Mouse (Mus musculus): ENCODE data around the gene Habp2. TPM values are rescaled to one million over a fixed set of nuclear protein-coding genes. Genes with fewer than 3 reads are reported as not detected.
A peak's percentile ranks its signal among the peaks of the same experiment; 100 is the strongest.

The Habp2 gene
- polyA plus RNA-seq, 1 experiment from 2014 or later: 1.9 TPM

- Histone ChIP-seq H3K4me1 (ENCODE audit: control insufficient read depth, insufficient read depth, low read length) (no peaks in the 10 kb centered on the region), H3K27ac (ENCODE audit: low read depth, low read length) (no peak overlapping the region), H3K9me3 (replicated peaks; ENCODE audit: control insufficient read depth, low read length) (no peaks in the 10 kb centered on the region), H3K4me2 (no peak overlapping the region), H3K36me3 (ENCODE audit: control insufficient read depth, insufficient read depth, low read length) (no peaks in the 10 kb centered on the region), H3K9ac (ENCODE audit: low read depth, low read length) (no peak overlapping the region), H3K4me3 (ENCODE audit: low read depth, low read length) (no peak overlapping the region), H3K27me3 (ENCODE audit: control insufficient read depth, insufficient read depth, low read length) (no peaks in the 10 kb centered on the region)
- WGBS (ENCODE audit: insufficient replicate concordance): 67% methylated on average over 11 of the region's 11 CpGs
- ATAC-seq (replicated peaks; ENCODE audit: insufficient number of reproducible peaks, low FRiP score, low TSS enrichment): no peak
Measured at GRCm38 (mm10) chr19:56300835-56301234, 13.9 kb downstream of the Habp2 start.

- Histone ChIP-seq H3K4me3 (ENCODE audit: low read depth, low read length) (no peak overlapping the region), H3K4me2 (no peak overlapping the region), H3K27ac (ENCODE audit: low read depth, low read length) (no peak overlapping the region), H3K9me3 (replicated peaks; ENCODE audit: control insufficient read depth, low read length) (no peaks in the 10 kb centered on the region), H3K36me3 (ENCODE audit: control insufficient read depth, insufficient read depth, low read length) (no peaks in the 10 kb centered on the region), H3K9ac (ENCODE audit: low read depth, low read length) (no peak overlapping the region), H3K27me3 (ENCODE audit: control insufficient read depth, insufficient read depth, low read length) (no peaks in the 10 kb centered on the region; the same call in 1 of the 2 replicates), H3K4me1 (ENCODE audit: control insufficient read depth, insufficient read depth, low read length) (no peaks in the 10 kb centered on the region; the same call in 1 of the 2 replicates)
- no peak for ATAC-seq (replicated peaks; ENCODE audit: insufficient number of reproducible peaks, low FRiP score, low TSS enrichment)
- WGBS (ENCODE audit: insufficient replicate concordance): 70% methylated on average over 3 of the region's 3 CpGs
Measured at GRCm38 (mm10) chr19:56316531-56316930, 29.6 kb downstream of the Habp2 start.

GRCm38 (mm10) chr19:56319219-56319618 lies 32.3 kb downstream of the Habp2 start:
- H3K9me3 ChIP-seq (replicated peaks; ENCODE audit: control insufficient read depth, low read length): no peaks in the 10 kb centered on the region
- WGBS (ENCODE audit: insufficient replicate concordance): 85% methylated on average over 7 of the region's 7 CpGs
- no peak overlapping the region for H3K9ac ChIP-seq (ENCODE audit: low read depth, low read length)
- ATAC-seq (replicated peaks; ENCODE audit: insufficient number of reproducible peaks, low FRiP score, low TSS enrichment): no peak
- H3K27me3 ChIP-seq (ENCODE audit: control insufficient read depth, insufficient read depth, low read length): no peaks in the 10 kb centered on the region; the same call in 1 of the 2 replicates
- H3K27ac ChIP-seq (ENCODE audit: low read depth, low read length): no peak overlapping the region
- no peaks in the 10 kb centered on the region; the same call in 1 of the 2 replicates for H3K4me1 ChIP-seq (ENCODE audit: control insufficient read depth, insufficient read depth, low read length)
- H3K4me3 ChIP-seq (ENCODE audit: low read depth, low read length): no peak overlapping the region
- no peaks in the 10 kb centered on the region for H3K36me3 ChIP-seq (ENCODE audit: control insufficient read depth, insufficient read depth, low read length)
- no peak overlapping the region for H3K4me2 ChIP-seq

- Histone ChIP-seq H3K36me3 (ENCODE audit: control insufficient read depth, insufficient read depth, low read length) (no peaks in the 10 kb centered on the region), H3K4me2 (no peak overlapping the region), H3K27ac (ENCODE audit: low read depth, low read length) (no peak overlapping the region), H3K4me1 (ENCODE audit: control insufficient read depth, insufficient read depth, low read length) (no peaks in the 10 kb centered on the region; the same call in 1 of the 2 replicates), H3K4me3 (ENCODE audit: low read depth, low read length) (no peak overlapping the region), H3K27me3 (ENCODE audit: control insufficient read depth, insufficient read depth, low read length) (no peaks in the 10 kb centered on the region; the same call in 1 of the 2 replicates), H3K9me3 (replicated peaks; ENCODE audit: control insufficient read depth, low read length) (no peaks in the 10 kb centered on the region), H3K9ac (ENCODE audit: low read depth, low read length) (no peak overlapping the region)
- ATAC-seq (replicated peaks; ENCODE audit: insufficient number of reproducible peaks, low FRiP score, low TSS enrichment): no peak
- 65% methylated on average over 6 of the region's 6 CpGs for WGBS (ENCODE audit: insufficient replicate concordance)
Measured at GRCm38 (mm10) chr19:56319629-56320028, 32.7 kb downstream of the Habp2 start.

GRCm38 (mm10) chr19:56320186-56320860 lies 33.4 kb downstream of the Habp2 start:
- Histone ChIP-seq H3K4me1 (ENCODE audit: control insufficient read depth, insufficient read depth, low read length) (no peaks in the 10 kb centered on the region; the same call in 1 of the 2 replicates), H3K4me2 (peak overlapping the region; percentile 35), H3K27me3 (ENCODE audit: control insufficient read depth, insufficient read depth, low read length) (no peaks in the 10 kb centered on the region; the same call in 1 of the 2 replicates), H3K9ac (ENCODE audit: low read depth, low read length) (0 out of 2 replicates have a peak overlapping the region, but pooled peaks have one; percentile 28), H3K9me3 (replicated peaks; ENCODE audit: control insufficient read depth, low read length) (no peaks in the 10 kb centered on the region), H3K36me3 (ENCODE audit: control insufficient read depth, insufficient read depth, low read length) (no peaks in the 10 kb centered on the region), H3K4me3 (ENCODE audit: low read depth, low read length) (no peak overlapping the region), H3K27ac (ENCODE audit: low read depth, low read length) (no peak overlapping the region)
- ATAC-seq (replicated peaks; ENCODE audit: insufficient number of reproducible peaks, low FRiP score, low TSS enrichment): no peak
- WGBS (ENCODE audit: insufficient replicate concordance): 34% methylated on average over 26 of the region's 26 CpGs

GRCm38 (mm10) chr19:56321303-56321920 lies 34.5 kb downstream of the Habp2 start:
- H3K4me3 ChIP-seq (ENCODE audit: low read depth, low read length): no peak overlapping the region
- no peak overlapping the region for H3K9ac ChIP-seq (ENCODE audit: low read depth, low read length)
- no peak for ATAC-seq (replicated peaks; ENCODE audit: insufficient number of reproducible peaks, low FRiP score, low TSS enrichment)
- no peak overlapping the region for H3K27ac ChIP-seq (ENCODE audit: low read depth, low read length)
- no peaks in the 10 kb centered on the region; the same call in 1 of the 2 replicates for H3K4me1 ChIP-seq (ENCODE audit: control insufficient read depth, insufficient read depth, low read length)
- H3K4me2 ChIP-seq: no peak overlapping the region
- H3K27me3 ChIP-seq (ENCODE audit: control insufficient read depth, insufficient read depth, low read length): no peaks in the 10 kb centered on the region; the same call in 1 of the 2 replicates
- WGBS (ENCODE audit: insufficient replicate concordance): 72% methylated on average over 12 of the region's 12 CpGs
- no peaks in the 10 kb centered on the region for H3K9me3 ChIP-seq (replicated peaks; ENCODE audit: control insufficient read depth, low read length)
- H3K36me3 ChIP-seq (ENCODE audit: control insufficient read depth, insufficient read depth, low read length): no peaks in the 10 kb centered on the region

GRCm38 (mm10) chr19:56325676-56326075 lies 38.7 kb downstream of the Habp2 start:
- WGBS (ENCODE audit: insufficient replicate concordance): 56% methylated on average over 10 of the region's 10 CpGs
- Histone ChIP-seq H3K9ac (ENCODE audit: low read depth, low read length) (no peak overlapping the region), H3K9me3 (replicated peaks; ENCODE audit: control insufficient read depth, low read length) (no peaks in the 10 kb centered on the region), H3K27ac (ENCODE audit: low read depth, low read length) (no peak overlapping the region), H3K36me3 (ENCODE audit: control insufficient read depth, insufficient read depth, low read length) (no peaks in the 10 kb centered on the region), H3K4me2 (no peak overlapping the region), H3K4me1 (ENCODE audit: control insufficient read depth, insufficient read depth, low read length) (no peaks in the 10 kb centered on the region), H3K27me3 (ENCODE audit: control insufficient read depth, insufficient read depth, low read length) (no peaks in the 10 kb centered on the region; the same call in 1 of the 2 replicates), H3K4me3 (ENCODE audit: low read depth, low read length) (no peak overlapping the region)
- no peak for ATAC-seq (replicated peaks; ENCODE audit: insufficient number of reproducible peaks, low FRiP score, low TSS enrichment)

- ATAC-seq (replicated peaks; ENCODE audit: insufficient number of reproducible peaks, low FRiP score, low TSS enrichment): no peak
- H3K27ac ChIP-seq (ENCODE audit: low read depth, low read length): no peak overlapping the region
- 67% methylated on average over 21 of the region's 21 CpGs for WGBS (ENCODE audit: insufficient replicate concordance)
- H3K4me3 ChIP-seq (ENCODE audit: low read depth, low read length): no peak overlapping the region
- no peaks in the 10 kb centered on the region; the same call in 1 of the 2 replicates for H3K27me3 ChIP-seq (ENCODE audit: control insufficient read depth, insufficient read depth, low read length)
- H3K9ac ChIP-seq (ENCODE audit: low read depth, low read length): no peak overlapping the region
- H3K4me2 ChIP-seq: no peak overlapping the region
- H3K36me3 ChIP-seq (ENCODE audit: control insufficient read depth, insufficient read depth, low read length): no peaks in the 10 kb centered on the region
- H3K9me3 ChIP-seq (replicated peaks; ENCODE audit: control insufficient read depth, low read length): no peaks in the 10 kb centered on the region
- H3K4me1 ChIP-seq (ENCODE audit: control insufficient read depth, insufficient read depth, low read length): no peaks in the 10 kb centered on the region
Measured at GRCm38 (mm10) chr19:56326243-56326855, 39.4 kb downstream of the Habp2 start.

All from heart, embryonic 11.5 days (tissue).